ENCODE assay signal across 19 mouse cellular contexts in genomic region chr1:126496722-126497121, GRCm38 (mm10).
DNase-seq lines count a peak whose midpoint lies in the region; ATAC-seq and TF ChIP-seq lines count a peak whose summit lies in the region.
"Had no signal": no experiment of that assay in that cellular context is flagged by ENCODE, and none has a peak within 500 bp of the region (broad histone marks: within the 10 kb centered on the region; RNA-seq: fewer than 3 reads in every experiment).

No protein-coding gene starts in this region.

- no peaks in the 10 kb centered on the region for H3K27me3 ChIP-seq in kidney, adult 2 months (replicated peaks; ENCODE audit: control insufficient read depth, insufficient read depth, low read length)
- no peaks in the 10 kb centered on the region for H3K27me3 ChIP-seq in lung, postnatal 0 days (replicated peaks; ENCODE audit: insufficient read depth, low read length)
- no peaks in the 10 kb centered on the region for H3K27me3 ChIP-seq in stomach, postnatal 0 days (ENCODE audit: control insufficient read depth, insufficient read depth, low read length)
- H3K27me3 ChIP-seq: hindbrain, embryonic 15.5 days had no signal

- H3K9ac ChIP-seq in lung, postnatal 0 days (replicated peaks; ENCODE audit: low read depth), result no peak overlapping the region
- H3K9ac ChIP-seq in stomach, postnatal 0 days (ENCODE audit: low read length), result no peak overlapping the region
- H3K9ac ChIP-seq: embryonic facial prominence, embryonic 15.5 days; hindbrain, embryonic 15.5 days had no signal

- no peaks in the 10 kb centered on the region for H3K4me1 ChIP-seq in kidney, adult 2 months (ENCODE audit: control insufficient read depth, insufficient read depth, low read length)
- peaks cover 5% of the 10 kb centered on the region; the same call in 1 of the 2 replicates for H3K4me1 ChIP-seq in lung, postnatal 0 days (ENCODE audit: insufficient read depth, low read depth, low read length)
- no peaks in the 10 kb centered on the region; the same call in 1 of the 2 replicates for H3K4me1 ChIP-seq in stomach, postnatal 0 days (replicated peaks; ENCODE audit: control insufficient read depth, insufficient read depth)

- no peaks in the 10 kb centered on the region for H3K9me3 ChIP-seq in lung, postnatal 0 days (ENCODE audit: low read length)
- no peaks in the 10 kb centered on the region for H3K9me3 ChIP-seq in stomach, postnatal 0 days (ENCODE audit: control insufficient read depth, low read length)
- H3K9me3 ChIP-seq: embryonic facial prominence, embryonic 15.5 days; forebrain, embryonic 10.5 days; hindbrain, embryonic 15.5 days; limb, embryonic 10.5 days had no signal

- no peak for TF ChIP-seq EP300 in lung, postnatal 0 days (IDR thresholded peaks at IDR 0.05)
- no peak for TF ChIP-seq EP300 in stomach, postnatal 0 days (optimal IDR thresholded peaks at IDR 0.05)

- no peak overlapping the region for H3K4me2 ChIP-seq in lung, postnatal 0 days (replicated peaks; ENCODE audit: low read depth, low read length)
- H3K4me2 ChIP-seq in stomach, postnatal 0 days (replicated peaks; ENCODE audit: low read depth), result no peak overlapping the region
- H3K4me2 ChIP-seq: embryonic facial prominence, embryonic 15.5 days; hindbrain, embryonic 15.5 days had no signal

- no peak for ATAC-seq in lung, postnatal 0 days
- no peak for ATAC-seq in stomach, postnatal 0 days (ENCODE audit: low FRiP score, low TSS enrichment)

- 86% methylated on average over 7 of the region's 7 CpGs for WGBS in kidney, adult 2 months
- 86% methylated on average over 7 of the region's 7 CpGs for WGBS in lung, postnatal 0 days
- WGBS in stomach, postnatal 0 days, result 76% methylated on average over 7 of the region's 7 CpGs

- no peaks in the 10 kb centered on the region for H3K36me3 ChIP-seq in kidney, adult 2 months (ENCODE audit: control insufficient read depth, insufficient read depth, low read length)
- H3K36me3 ChIP-seq in lung, postnatal 0 days (ENCODE audit: insufficient read depth, low read length), result no peaks in the 10 kb centered on the region
- no peaks in the 10 kb centered on the region for H3K36me3 ChIP-seq in stomach, postnatal 0 days (ENCODE audit: control insufficient read depth, insufficient read depth, low read length)
- H3K36me3 ChIP-seq: embryonic facial prominence, embryonic 15.5 days; forebrain, embryonic 10.5 days; hindbrain, embryonic 15.5 days; limb, embryonic 10.5 days had no signal

- TF ChIP-seq POLR2A in kidney, adult 2 months (IDR thresholded peaks at IDR 0.05; ENCODE audit: low read depth, low read length), result no peak

- H3K27ac ChIP-seq in kidney, adult 2 months (ENCODE audit: insufficient read depth, low read depth, low read length), result no peak overlapping the region
- no peak overlapping the region for H3K27ac ChIP-seq in lung, postnatal 0 days (ENCODE audit: low read length)
- no peak overlapping the region for H3K27ac ChIP-seq in stomach, postnatal 0 days (replicated peaks)
- H3K27ac ChIP-seq: embryonic facial prominence, embryonic 15.5 days; forebrain, embryonic 10.5 days; hindbrain, embryonic 15.5 days; limb, embryonic 10.5 days had no signal

- 0 out of 2 replicates have a peak, but pooled peaks have one; percentile 12 for TF ChIP-seq CTCF in kidney, adult 2 months (conservative IDR thresholded peaks at IDR 0.05; ENCODE audit: insufficient read depth, insufficient read length, low read depth, low read length)
- peak; percentile 33 for TF ChIP-seq CTCF in lung, postnatal 0 days (IDR thresholded peaks at IDR 0.05)
- peak; percentile 43 for TF ChIP-seq CTCF in stomach, postnatal 0 days (IDR thresholded peaks at IDR 0.05; ENCODE audit: low read depth)

- no peak overlapping the region for H3K4me3 ChIP-seq in kidney, adult 2 months (ENCODE audit: insufficient read depth, low read depth, low read length)
- no peak overlapping the region for H3K4me3 ChIP-seq in lung, postnatal 0 days (ENCODE audit: low read depth, low read length)
- no peak overlapping the region for H3K4me3 ChIP-seq in stomach, postnatal 0 days (ENCODE audit: low read depth, low read length)
- H3K4me3 ChIP-seq: embryonic facial prominence, embryonic 15.5 days; forebrain, embryonic 10.5 days; hindbrain, embryonic 15.5 days; limb, embryonic 10.5 days had no signal

- DNase-seq in kidney, adult 2 months, result no peak
- no peak for DNase-seq in kidney, postnatal 36 days
- DNase-seq in lung, postnatal 0 days (ENCODE audit: low spot score), result no peak
- no peak for DNase-seq in lung, postnatal 10 days
- peak; percentile 54 for DNase-seq in R1 (ENCODE audit: low read depth, low spot score)
- DNase-seq in stomach, postnatal 0 days (ENCODE audit: low spot score), result no peak
- no peak for DNase-seq in spleen, postnatal 4 days (ENCODE audit: low spot score in 2 of 2)
- DNase-seq: cerebellum, adult 11 months; cerebellum, postnatal 14 days; embryo, embryonic 11 days; gastrocnemius, postnatal 10 days; heart, adult 18-20 months; kidney, adult 8-10 months; midbrain, embryonic 14.5 days; right cerebral cortex, postnatal 4 days had no signal
